Mouse (Mus musculus) MEL (cell line): ENCODE measurements at regions not wholly inside any gene's neighbourhood (a gene's known extent, or its start where the extent isn't known, plus 50 kb on each side); places are given as distances from the start of the nearest gene placed in this dataset.

Source experiments
- CTCF ChIP-seq, 3 experiments: IDR thresholded peaks in 2 of 3; conservative IDR thresholded peaks in 1 of 3; 2 replicates each; pipeline ENCODE4 v1.5.1; 2011 to 2012; ENCODE audit warnings: low read length in 3 of 3, low read depth in 2 of 3, mild to moderate bottlenecking in 2 of 3, improper control_type of control experiment in 1 of 3, inconsistent platforms in 1 of 3, mixed read lengths in 1 of 3, moderate library complexity in 1 of 3; ENCODE audit not compliant: control insufficient read depth in 1 of 3, insufficient read depth in 1 of 3, poor library complexity in 1 of 3, severe bottlenecking in 1 of 3
- ETS1 ChIP-seq: IDR thresholded peaks from 2 replicates; pipeline ENCODE4 v1.6.1; 2012; ENCODE audit warnings: low read depth, mild to moderate bottlenecking, inconsistent platforms, low read length, improper control_type of control experiment, moderate library complexity
- GABPA ChIP-seq: IDR thresholded peaks from 2 replicates; pipeline ENCODE4 v1.6.1; 2012; ENCODE audit warnings: low read depth, mild to moderate bottlenecking, inconsistent platforms, low read length, improper control_type of control experiment, moderate library complexity
- HCFC1 ChIP-seq: IDR thresholded peaks from 2 replicates; pipeline ENCODE4 v1.6.1; 2012; ENCODE audit warnings: low read depth, mild to moderate bottlenecking, inconsistent platforms, low read length, improper control_type of control experiment, moderate library complexity
- POLR2AphosphoS2 ChIP-seq: IDR thresholded peaks from 2 replicates; pipeline ENCODE4 v1.6.1; 2011; ENCODE audit warnings: low read length, improper control_type of control experiment
- POLR2AphosphoS5 ChIP-seq: IDR thresholded peaks from 2 replicates; pipeline ENCODE4 v1.6.1; 2012; ENCODE audit warnings: low read depth, borderline replicate concordance, mild to moderate bottlenecking, inconsistent platforms, low read length, moderate library complexity, mixed read lengths
- RAD21 ChIP-seq: IDR thresholded peaks from 2 replicates; pipeline ENCODE4 v1.6.1; 2011; ENCODE audit warnings: mild to moderate bottlenecking, low read depth, low read length, improper control_type of control experiment
- ZNF384 ChIP-seq: IDR thresholded peaks from 2 replicates; pipeline ENCODE4 v1.6.1; 2012; ENCODE audit warnings: low read depth, mild to moderate bottlenecking, inconsistent platforms, low read length, improper control_type of control experiment

GRCm38 (mm10) chr16:29733847-29734246 lies 154.7 kb downstream of the Opa1 start:
- TF ChIP-seq ZNF384 (no peak), HCFC1 (no peak), POLR2AphosphoS2 (no peak), ETS1 (no peak), POLR2AphosphoS5 (no peak), GABPA (no peak), RAD21 (no peak), CTCF (IDR thresholded peaks at IDR 0.05 in 2 of 3, conservative IDR thresholded peaks at IDR 0.05 in 1 of 3; ENCODE audit: control insufficient read depth in 1 of 3, insufficient read depth in 1 of 3, low read depth in 2 of 3, low read length in 3 of 3, poor library complexity in 1 of 3, severe bottlenecking in 1 of 3) (no peak)
